Mouse (Mus musculus) ES-E14 (cell line): Measurements from ENCODE around the gene Ngp.

Experiments
- HCFC1 ChIP-seq: IDR thresholded peaks from 2 replicates; pipeline ENCODE4 v1.6.1; 2012; ENCODE audit warnings: low read length, inconsistent platforms, borderline replicate concordance; ENCODE audit not compliant: insufficient read depth
- ZC3H11A ChIP-seq: IDR thresholded peaks from 2 replicates; pipeline ENCODE4 v1.6.1; 2012; ENCODE audit warnings: low read depth, mild to moderate bottlenecking, inconsistent platforms, low read length, borderline replicate concordance

DNA sequence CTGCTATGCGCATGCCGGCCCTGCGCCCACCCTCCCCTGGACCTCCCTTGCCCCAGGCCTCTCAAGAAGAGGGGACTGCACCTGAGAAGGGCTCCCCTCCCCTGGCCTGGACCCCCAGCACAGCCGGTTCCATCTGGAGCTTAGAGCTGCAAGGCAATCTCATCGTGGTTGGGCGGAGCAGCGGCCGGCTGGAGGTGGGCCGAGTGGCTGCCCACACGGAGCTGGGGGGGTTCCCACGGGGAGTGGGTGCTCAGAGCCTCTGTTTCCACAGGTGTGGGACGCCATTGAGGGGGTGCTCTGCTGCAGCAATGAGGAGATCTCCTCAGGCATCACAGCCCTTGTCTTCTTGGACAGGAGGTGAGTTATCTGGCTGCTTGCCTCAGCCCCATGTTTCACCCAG lies 38.3 kb upstream of the Ngp start:
- TF ChIP-seq ZC3H11A (no peak), HCFC1 (no peak)
